19 mouse cellular contexts compared by ENCODE assay signal in genomic region chr10:110858098-110858360, GRCm38 (mm10).
DNase-seq lines count a peak whose midpoint lies in the region; ATAC-seq and TF ChIP-seq lines count a peak whose summit lies in the region.
"Had no signal": no experiment of that assay in that cellular context is flagged by ENCODE, and none has a peak within 500 bp of the region (broad histone marks: within the 10 kb centered on the region; RNA-seq: fewer than 3 reads in every experiment).

No protein-coding gene starts in this region.

- ATAC-seq in forebrain, embryonic 13.5 days, result peak; percentile 59; the same call in 1 of the 2 replicates
- no peak for ATAC-seq in forebrain, embryonic 11.5 days (replicated peaks; ENCODE audit: low FRiP score)
- ATAC-seq in midbrain, embryonic 14.5 days (ENCODE audit: low FRiP score, low TSS enrichment), result peak; percentile 69; the same call in 1 of the 2 replicates
- ATAC-seq in hindbrain, embryonic 16.5 days, result peak; percentile 71
- peak; percentile 91 for ATAC-seq in neural tube, embryonic 14.5 days (ENCODE audit: low read depth)

- H3K4me3 ChIP-seq in forebrain, embryonic 13.5 days, result no peak overlapping the region
- H3K4me3 ChIP-seq in forebrain, embryonic 11.5 days (ENCODE audit: low read depth, low read length), result no peak overlapping the region
- no peak overlapping the region for H3K4me3 ChIP-seq in midbrain, embryonic 14.5 days (replicated peaks; ENCODE audit: low read depth, low read length)
- no peak overlapping the region for H3K4me3 ChIP-seq in midbrain, embryonic 10.5 days
- no peak overlapping the region for H3K4me3 ChIP-seq in hindbrain, embryonic 16.5 days (ENCODE audit: low read length)
- no peak overlapping the region for H3K4me3 ChIP-seq in neural tube, embryonic 14.5 days (ENCODE audit: low read depth, low read length)
- no peak overlapping the region for H3K4me3 ChIP-seq in gastrocnemius, adult 2 months
- H3K4me3 ChIP-seq: embryonic facial prominence, embryonic 10.5 days; heart, adult 2 months had no signal

- H3K9me3 ChIP-seq in forebrain, embryonic 13.5 days (replicated peaks), result no peaks in the 10 kb centered on the region
- H3K9me3 ChIP-seq in forebrain, embryonic 11.5 days (ENCODE audit: control insufficient read depth, low read length), result no peaks in the 10 kb centered on the region
- H3K9me3 ChIP-seq in midbrain, embryonic 14.5 days (ENCODE audit: control insufficient read depth, low read length), result no peaks in the 10 kb centered on the region
- H3K9me3 ChIP-seq in midbrain, embryonic 10.5 days (replicated peaks), result no peaks in the 10 kb centered on the region
- H3K9me3 ChIP-seq in hindbrain, embryonic 16.5 days (ENCODE audit: control insufficient read depth, low read length), result no peaks in the 10 kb centered on the region
- no peaks in the 10 kb centered on the region for H3K9me3 ChIP-seq in neural tube, embryonic 14.5 days (ENCODE audit: control insufficient read depth, low read length)
- H3K9me3 ChIP-seq: embryonic facial prominence, embryonic 10.5 days had no signal

- DNase-seq in forebrain, embryonic 11.5 days (ENCODE audit: low spot score), result no peak
- DNase-seq in midbrain, embryonic 14.5 days, result peak; percentile 57
- DNase-seq in midbrain, embryonic 10.5 days (ENCODE audit: low spot score), result no peak
- DNase-seq in gastrocnemius, adult 2 months, result no peak
- no peak for DNase-seq in left cerebral cortex, adult 8-10 months (ENCODE audit: low spot score in 2 of 2)
- DNase-seq: adrenal gland, postnatal 25 days; cerebellum, adult 11 months; cerebellum, adult 9-11 months; gastrocnemius, postnatal 36 days; heart, adult 2 months; lung, postnatal 10 days; right cerebral cortex, postnatal 4 days; thymus, adult 18-20 months; thymus, postnatal 4 days had no signal

- 53% methylated on average over 5 of the region's 5 CpGs for WGBS in forebrain, embryonic 13.5 days
- WGBS in forebrain, embryonic 11.5 days, result 78% methylated on average over 5 of the region's 5 CpGs
- 50% methylated on average over 5 of the region's 5 CpGs for WGBS in midbrain, embryonic 14.5 days
- 86% methylated on average over 5 of the region's 5 CpGs for WGBS in midbrain, embryonic 10.5 days
- 51% methylated on average over 5 of the region's 5 CpGs for WGBS in hindbrain, embryonic 16.5 days
- 36% methylated on average over 5 of the region's 5 CpGs for WGBS in neural tube, embryonic 14.5 days

- 0 out of 2 replicates have a peak, but pooled peaks cover 11% of the 10 kb centered on the region for H3K4me1 ChIP-seq in forebrain, embryonic 13.5 days
- H3K4me1 ChIP-seq in forebrain, embryonic 11.5 days (replicated peaks; ENCODE audit: control insufficient read depth, insufficient read depth, low read length), result no peaks in the 10 kb centered on the region
- H3K4me1 ChIP-seq in midbrain, embryonic 14.5 days (ENCODE audit: control insufficient read depth, insufficient read depth, low read length), result no peaks in the 10 kb centered on the region
- 0 out of 2 replicates have a peak, but pooled peaks cover 4% of the 10 kb centered on the region for H3K4me1 ChIP-seq in midbrain, embryonic 10.5 days
- no peaks in the 10 kb centered on the region; the same call in 1 of the 2 replicates for H3K4me1 ChIP-seq in hindbrain, embryonic 16.5 days (ENCODE audit: control insufficient read depth, insufficient read depth, low read depth, low read length)
- H3K4me1 ChIP-seq in neural tube, embryonic 14.5 days (ENCODE audit: control insufficient read depth, insufficient read depth, low read length), result 0 out of 2 replicates have a peak, but pooled peaks cover 2% of the 10 kb centered on the region
- H3K4me1 ChIP-seq: embryonic facial prominence, embryonic 10.5 days had no signal

- no peak overlapping the region for H3K9ac ChIP-seq in forebrain, embryonic 13.5 days
- H3K9ac ChIP-seq in forebrain, embryonic 11.5 days (ENCODE audit: low read length), result no peak overlapping the region
- no peak overlapping the region for H3K9ac ChIP-seq in midbrain, embryonic 14.5 days (replicated peaks; ENCODE audit: low read length)
- H3K9ac ChIP-seq in hindbrain, embryonic 16.5 days (ENCODE audit: low read depth, low read length), result no peak overlapping the region
- no peak overlapping the region for H3K9ac ChIP-seq in neural tube, embryonic 14.5 days (replicated peaks; ENCODE audit: low read depth, low read length)

- intact Hi-C loops in gastrocnemius, adult 2 months (cut with DNase I), result no loop called here

- H3K27ac ChIP-seq in forebrain, embryonic 13.5 days, result no peak overlapping the region
- H3K27ac ChIP-seq in forebrain, embryonic 11.5 days (ENCODE audit: low read depth, low read length), result no peak overlapping the region
- peak overlapping the region; percentile 79 for H3K27ac ChIP-seq in midbrain, embryonic 14.5 days (replicated peaks; ENCODE audit: low read depth, low read length)
- no peak overlapping the region for H3K27ac ChIP-seq in midbrain, embryonic 10.5 days (replicated peaks)
- H3K27ac ChIP-seq in hindbrain, embryonic 16.5 days (ENCODE audit: low read depth, low read length), result peak overlapping the region; percentile 11; the same call in 1 of the 2 replicates
- H3K27ac ChIP-seq in neural tube, embryonic 14.5 days (ENCODE audit: low read depth, low read length), result peak overlapping the region; percentile 84
- H3K27ac ChIP-seq in gastrocnemius, adult 2 months, result no peak overlapping the region
- H3K27ac ChIP-seq: embryonic facial prominence, embryonic 10.5 days; heart, adult 2 months; kidney, postnatal 0 days had no signal

- no peaks in the 10 kb centered on the region for H3K27me3 ChIP-seq in forebrain, embryonic 13.5 days
- no peaks in the 10 kb centered on the region; the same call in 1 of the 2 replicates for H3K27me3 ChIP-seq in forebrain, embryonic 11.5 days (ENCODE audit: control insufficient read depth, insufficient read depth, low read length)
- H3K27me3 ChIP-seq in midbrain, embryonic 14.5 days (ENCODE audit: control insufficient read depth, insufficient read depth, low read length), result no peaks in the 10 kb centered on the region
- no peaks in the 10 kb centered on the region for H3K27me3 ChIP-seq in midbrain, embryonic 10.5 days (ENCODE audit: low read depth, poor library complexity, severe bottlenecking)
- no peaks in the 10 kb centered on the region for H3K27me3 ChIP-seq in hindbrain, embryonic 16.5 days (replicated peaks; ENCODE audit: control insufficient read depth, insufficient read depth, low read length)
- H3K27me3 ChIP-seq in neural tube, embryonic 14.5 days (ENCODE audit: control insufficient read depth, insufficient read depth, low read length), result no peaks in the 10 kb centered on the region

- TF ChIP-seq CTCF in gastrocnemius, adult 2 months (IDR thresholded peaks at IDR 0.05), result no peak

- no peaks in the 10 kb centered on the region for H3K36me3 ChIP-seq in forebrain, embryonic 13.5 days (ENCODE audit: poor library complexity, severe bottlenecking)
- no peaks in the 10 kb centered on the region for H3K36me3 ChIP-seq in forebrain, embryonic 11.5 days (ENCODE audit: control insufficient read depth, insufficient read depth, low read length)
- no peaks in the 10 kb centered on the region for H3K36me3 ChIP-seq in midbrain, embryonic 14.5 days (ENCODE audit: control insufficient read depth, insufficient read depth, low read length)
- no peaks in the 10 kb centered on the region for H3K36me3 ChIP-seq in midbrain, embryonic 10.5 days
- no peaks in the 10 kb centered on the region for H3K36me3 ChIP-seq in hindbrain, embryonic 16.5 days (ENCODE audit: control insufficient read depth, insufficient read depth, low read length)
- H3K36me3 ChIP-seq in neural tube, embryonic 14.5 days (ENCODE audit: control insufficient read depth, insufficient read depth, low read length), result no peaks in the 10 kb centered on the region
- H3K36me3 ChIP-seq: embryonic facial prominence, embryonic 10.5 days had no signal

- no peak overlapping the region for H3K4me2 ChIP-seq in forebrain, embryonic 13.5 days
- no peak overlapping the region for H3K4me2 ChIP-seq in forebrain, embryonic 11.5 days (ENCODE audit: low read depth, low read length, severe bottlenecking)
- H3K4me2 ChIP-seq in midbrain, embryonic 14.5 days (ENCODE audit: low read length), result no peak overlapping the region
- H3K4me2 ChIP-seq in hindbrain, embryonic 16.5 days (ENCODE audit: low read length), result no peak overlapping the region
- no peak overlapping the region; the same call in 1 of the 2 replicates for H3K4me2 ChIP-seq in neural tube, embryonic 14.5 days (ENCODE audit: low read depth, low read length)

Comparison
In these comparisons a context has a peak if more than half of its experiments do, and no peak if none do; other contexts are left out.
1. H3K27ac ChIP-seq: peak in midbrain, embryonic 14.5 days (single experiment), hindbrain, embryonic 16.5 days (single experiment) and neural tube, embryonic 14.5 days (single experiment); none in forebrain, embryonic 13.5 days (single experiment), forebrain, embryonic 11.5 days (single experiment), midbrain, embryonic 10.5 days (single experiment) and gastrocnemius, adult 2 months (single experiment).